Mouse (Mus musculus) ovary, adult 18-20 months (tissue): ENCODE measurements around the gene Zbtb16.

Source experiments
- DNase-seq: peaks from one replicate; pipeline ENCODE4 v3.0.0; 2022; ENCODE audit warnings: low spot score, mixed read lengths

Zbtb16 gene

GRCm38 (mm10) chr9:48707134-48707823 is 128.7 kb downstream of the Zbtb16 start:
- no peak for DNase-seq

- no peak for DNase-seq
These were observed 134.7 kb downstream of the Zbtb16 start for GRCm38 (mm10) chr9:48701296-48701695.

GRCm38 (mm10) chr9:48700871-48701270 is 135.2 kb downstream of the Zbtb16 start:
- no peak for DNase-seq

- no peak for DNase-seq
These were observed 138.6 kb downstream of the Zbtb16 start for GRCm38 (mm10) chr9:48697470-48697815.

GRCm38 (mm10) chr9:48696731-48697469 is 139.1 kb downstream of the Zbtb16 start:
- no peak for DNase-seq

- DNase-seq: no peak
These were observed 139.7 kb downstream of the Zbtb16 start for GRCm38 (mm10) chr9:48696330-48696729.

GRCm38 (mm10) chr9:48695796-48696195 is 140.2 kb downstream of the Zbtb16 start:
- no peak for DNase-seq

GRCm38 (mm10) chr9:48694616-48695061 is 141.4 kb downstream of the Zbtb16 start:
- no peak for DNase-seq

- no peak for DNase-seq
These were observed 142.3 kb downstream of the Zbtb16 start for GRCm38 (mm10) chr9:48693696-48694095.

GRCm38 (mm10) chr9:48689718-48689980 is 146.4 kb downstream of the Zbtb16 start:
- DNase-seq: no peak

- DNase-seq: no peak
These were observed 146.9 kb downstream of the Zbtb16 start for GRCm38 (mm10) chr9:48688859-48689717.

GRCm38 (mm10) chr9:48687891-48688290 is 148.1 kb downstream of the Zbtb16 start:
- DNase-seq: no peak

- DNase-seq: no peak
These were observed 150.3 kb downstream of the Zbtb16 start for GRCm38 (mm10) chr9:48685721-48686120.

GRCm38 (mm10) chr9:48684144-48684543 is 151.9 kb downstream of the Zbtb16 start:
- no peak for DNase-seq

- no peak for DNase-seq
These were observed 154.8 kb downstream of the Zbtb16 start for GRCm38 (mm10) chr9:48681193-48681592.

GRCm38 (mm10) chr9:48678426-48679358 is 157.3 kb downstream of the Zbtb16 start:
- DNase-seq: no peak

GRCm38 (mm10) chr9:48675151-48675790 is 160.8 kb downstream of the Zbtb16 start:
- DNase-seq: no peak

GRCm38 (mm10) chr9:48674359-48675015 is 161.5 kb downstream of the Zbtb16 start:
- DNase-seq: no peak

- no peak for DNase-seq
These were observed 162.2 kb downstream of the Zbtb16 start for GRCm38 (mm10) chr9:48673804-48674203.

GRCm38 (mm10) chr9:48673213-48673612 is 162.8 kb downstream of the Zbtb16 start:
- no peak for DNase-seq

GRCm38 (mm10) chr9:48671841-48672240 is 164.2 kb downstream of the Zbtb16 start:
- no peak for DNase-seq
